Mouse (Mus musculus) CD4-positive, CD25-positive, alpha-beta regulatory T cell, adult 4 months (primary cell): Measurements from ENCODE around the gene Ppp2r5e. TPM values are rescaled to one million over a fixed set of nuclear protein-coding genes. Genes with fewer than 3 reads are reported as not detected.

ENCODE experiments used
- ATAC-seq: one replicate; pipeline ENCODE4 v1.8.0; 2017
- polyA plus RNA-seq, 2 experiments: library from polyadenylated mRNA; unstranded; fragments of 100-300 nt; shearing (Covaris generic); gene quantifications; one replicate each; pipeline ENCODE4 v1.2.1; 2017

Gene Ppp2r5e
- polyA plus RNA-seq, 2 experiments from 2014 or later: 4.8 to 7.9 TPM

DNA sequence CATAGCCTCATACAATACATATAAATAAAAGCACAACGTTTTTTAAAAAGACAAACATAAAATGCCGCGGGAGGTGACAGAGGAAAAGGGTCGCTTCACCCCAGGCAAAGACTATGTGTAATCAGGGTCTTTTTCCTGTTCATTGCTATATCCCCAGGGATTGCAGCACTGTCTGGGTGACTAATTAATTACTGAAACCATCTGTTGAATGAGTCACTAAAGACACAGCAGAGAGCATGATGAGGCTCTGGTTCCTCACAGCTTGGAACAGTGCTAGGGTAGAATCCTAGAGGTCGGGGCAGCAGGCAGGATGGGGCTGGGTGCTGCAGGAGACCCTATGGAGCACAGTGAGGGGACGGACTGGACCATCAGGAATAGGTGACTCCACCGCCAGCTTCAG, 170.2 kb downstream of the Ppp2r5e start:
- ATAC-seq: no peak

DNA sequence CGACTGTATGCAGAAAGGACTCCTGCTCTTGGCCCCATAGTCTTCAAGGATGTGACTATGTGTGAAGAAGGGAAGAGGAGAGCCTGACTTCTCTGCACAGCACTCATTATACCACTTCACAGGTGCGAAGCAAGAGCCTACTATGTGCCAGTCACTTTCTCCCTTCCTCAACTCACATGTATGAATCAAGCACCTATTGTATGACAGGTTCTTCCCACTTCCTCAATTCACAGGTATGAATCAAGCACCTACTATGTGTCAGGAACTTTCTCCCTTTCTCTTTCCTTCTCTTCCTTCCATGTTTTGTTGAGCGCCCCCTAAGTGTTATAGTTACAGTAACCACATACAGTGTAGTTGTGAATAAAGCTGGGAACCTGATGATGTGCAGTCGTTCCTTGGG, 171.2 kb downstream of the Ppp2r5e start:
- ATAC-seq: no peak

DNA sequence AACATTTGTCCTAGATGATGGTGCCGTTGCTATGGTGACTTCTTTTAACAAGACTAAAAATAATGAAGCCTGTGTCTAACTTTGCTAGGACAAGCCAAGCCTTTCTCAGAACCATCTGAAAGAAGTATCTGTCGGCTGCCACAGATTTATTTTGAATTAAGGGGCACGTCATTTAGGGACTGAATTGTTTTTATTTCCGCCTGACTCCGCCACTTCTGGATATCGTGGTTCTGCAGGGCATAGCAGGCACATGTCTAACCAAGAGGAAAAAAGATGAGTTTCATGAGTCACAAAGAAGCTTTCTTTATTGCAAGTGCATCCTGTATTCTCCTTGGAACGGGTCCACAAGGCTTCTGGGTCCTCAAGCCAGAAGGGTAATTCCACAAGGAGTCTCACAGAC, 171.7 kb downstream of the Ppp2r5e start:
- no peak for ATAC-seq

DNA sequence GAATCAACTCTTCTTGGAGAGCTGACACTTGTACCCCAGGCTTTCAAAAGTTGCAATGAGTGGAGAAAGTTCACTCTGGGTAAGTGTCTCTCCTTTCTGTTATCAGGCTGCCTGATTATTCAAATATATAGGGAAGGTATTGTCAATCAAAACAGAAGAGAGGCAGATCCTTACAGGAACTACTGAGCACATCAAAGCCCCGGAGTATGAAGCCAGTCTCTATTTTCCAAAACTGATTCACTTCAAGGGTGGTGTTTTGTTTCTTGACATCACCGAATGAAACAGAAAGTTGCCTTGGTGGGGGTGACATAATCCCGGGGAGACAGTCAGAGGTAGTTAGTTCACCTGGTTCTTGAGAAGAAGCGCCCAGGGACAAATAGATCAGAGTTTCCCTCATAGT, 179.4 kb downstream of the Ppp2r5e start, which contains the start of gene Gphb5:
Gphb5 (minus strand) TSS at position 101 of the 400 bp plus-strand sequence.
- ATAC-seq: no peak

DNA sequence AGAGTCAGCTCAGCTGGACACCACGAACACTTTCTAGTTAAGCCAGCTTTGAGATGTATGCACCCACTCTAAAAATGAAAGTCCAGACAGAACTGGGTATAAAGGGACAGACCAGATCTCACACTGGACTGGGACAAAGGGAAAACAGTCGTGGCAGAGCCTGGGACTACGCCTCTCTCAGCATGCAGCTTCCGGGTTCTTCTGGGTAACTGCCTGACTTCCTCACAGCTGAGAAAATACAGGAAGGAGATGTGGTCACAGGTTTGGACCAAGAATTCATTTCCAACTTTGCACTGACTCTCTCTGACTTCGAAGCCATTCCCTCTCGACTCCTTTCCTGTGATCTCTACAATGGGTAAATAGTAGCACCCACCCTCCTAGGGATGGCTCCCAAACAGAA, 181.1 kb downstream of the Ppp2r5e start:
- ATAC-seq: no peak

DNA sequence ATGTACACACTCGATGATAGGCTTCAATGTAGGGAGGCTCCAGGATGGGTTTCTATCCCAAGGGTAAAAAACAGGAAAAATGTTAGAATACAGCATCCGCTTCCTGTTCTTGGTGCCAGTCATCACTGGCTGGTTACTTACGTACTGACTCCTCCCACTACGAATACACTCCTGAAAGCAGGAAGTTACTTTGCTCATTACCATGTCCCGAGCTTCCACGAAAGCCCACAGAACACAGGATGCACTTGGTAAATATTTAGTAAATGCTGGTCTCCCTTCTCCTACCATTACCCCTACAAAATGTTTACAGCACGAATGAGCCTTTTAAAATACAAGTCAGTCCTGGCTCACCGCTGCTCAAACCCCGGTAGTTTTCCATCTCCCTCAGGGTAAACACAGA, 183.1 kb downstream of the Ppp2r5e start:
- peak; percentile 74 for ATAC-seq

Other genes with a start within 250 kb of the Ppp2r5e start
- under 1 TPM in 1 of 2 experiments, not detected in 1; 0.20 TPM for gene Gphb5, start 179.5 kb downstream of the Ppp2r5e start, polyA plus RNA-seq
- 10 to 100 TPM; 18.1 to 24.9 TPM for gene Wdr89, start 73.3 kb upstream of the Ppp2r5e start, polyA plus RNA-seq
- 10 to 100 TPM in 1 of 2 experiments, 1 to 10 TPM in 1; 9.7 to 18.9 TPM for gene Sgpp1, start 139.5 kb upstream of the Ppp2r5e start, polyA plus RNA-seq
- gene Syne2, start 221.9 kb upstream of the Ppp2r5e start, polyA plus RNA-seq: 10 to 100 TPM; 10.9 to 19.2 TPM